Mouse (Mus musculus) layer of hippocampus, postnatal 14 days (tissue): ENCODE data around the gene Spag17. TPM values are rescaled to one million over a fixed set of nuclear protein-coding genes. Genes with fewer than 3 reads are reported as not detected.

Experiments
- DNase-seq, 2 experiments: peaks; one replicate each; pipeline ENCODE4 v3.0.0; 2021 to 2022; ENCODE audit warnings: low spot score in 2 of 2, mixed read lengths in 1 of 2
- total RNA-seq, 2 experiments: library from RNA; stranded (reverse); gene quantifications; 2 replicates each; pipeline ENCODE4 v1.2.3; 2021

The Spag17 gene
- total RNA-seq, 2 experiments from 2014 or later = 0.50 to 0.62 TPM

DNA sequence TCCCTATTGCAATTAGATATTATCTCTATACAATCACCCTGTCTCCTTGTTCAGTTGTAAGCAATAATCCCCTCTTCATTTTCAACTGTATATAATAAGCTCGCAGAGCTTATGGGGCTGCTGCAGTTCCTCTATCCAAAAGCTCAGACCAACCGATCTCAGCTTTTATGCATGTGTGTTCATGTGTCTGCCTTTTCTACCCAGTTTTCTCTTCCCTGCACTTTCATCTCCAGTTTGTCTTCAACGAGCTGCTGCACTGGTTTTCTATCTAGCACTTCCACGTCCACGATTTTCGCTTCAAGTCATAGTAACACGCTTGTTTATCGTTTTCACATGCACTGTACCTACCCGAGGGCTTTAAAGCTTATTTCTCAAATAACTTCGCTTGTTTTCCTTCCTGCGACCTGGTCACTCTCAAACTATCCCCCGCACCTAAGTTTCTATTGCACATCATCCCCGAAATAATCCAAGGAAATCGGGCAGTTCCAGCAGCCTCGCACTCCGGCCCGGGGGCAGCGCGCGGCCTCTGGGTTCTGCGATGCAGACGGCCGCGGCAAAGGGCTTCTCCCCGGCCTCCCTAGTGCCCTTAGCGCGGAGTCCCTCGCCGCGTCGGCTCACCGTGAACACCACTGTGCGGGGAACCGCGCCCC, 276.6 kb downstream of the Spag17 start:
- DNase-seq = peak in 1 of 2 experiments; percentile 16

DNA sequence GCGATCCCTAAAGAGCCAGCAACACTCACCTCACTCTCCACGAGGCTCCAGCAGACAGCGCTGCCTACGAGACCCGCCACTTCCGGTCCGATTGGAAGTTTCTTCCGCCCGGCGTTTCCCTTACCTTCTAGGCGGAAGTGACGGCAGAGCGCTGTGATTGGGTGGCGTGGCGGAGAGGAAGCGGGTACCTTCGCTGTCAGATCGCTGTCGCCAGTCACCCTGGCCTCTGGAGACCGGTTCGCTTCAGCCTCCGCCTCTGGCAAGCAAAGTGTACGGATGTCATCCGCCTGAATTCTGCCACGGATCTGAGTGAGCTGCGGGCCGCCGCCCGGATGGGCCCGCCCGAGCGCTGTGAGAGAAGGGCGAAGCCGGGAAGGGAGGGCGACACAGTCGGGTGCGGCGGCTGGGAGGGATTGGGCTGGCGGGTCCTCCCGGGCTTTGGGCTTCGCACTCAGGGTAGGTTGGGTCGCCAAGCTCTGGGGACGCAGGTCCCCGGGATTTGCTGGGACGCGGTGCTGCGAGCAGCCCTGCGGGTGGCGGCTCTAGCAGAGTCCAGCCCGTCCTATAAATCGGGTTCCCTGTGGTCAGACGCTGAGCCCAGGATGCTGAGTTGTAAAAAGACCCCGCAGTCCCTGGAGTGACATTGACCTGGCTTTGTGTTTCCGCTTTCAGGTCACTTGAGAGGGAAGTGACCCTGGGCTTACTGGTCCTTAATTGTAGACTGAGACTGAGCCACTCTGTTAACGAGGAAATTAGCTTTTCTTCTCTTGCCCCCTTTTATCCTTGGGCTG, 277.3 kb downstream of the Spag17 start, which contains the start of the genes Gdap2 and Wdr3:
Gene Gdap2 (plus strand): TSS at position 67 of the 791 bp plus-strand sequence.
Gene Wdr3 (minus strand): TSS at position 93 of the 791 bp plus-strand sequence.
- DNase-seq = peak; percentile 92 to 96

DNA sequence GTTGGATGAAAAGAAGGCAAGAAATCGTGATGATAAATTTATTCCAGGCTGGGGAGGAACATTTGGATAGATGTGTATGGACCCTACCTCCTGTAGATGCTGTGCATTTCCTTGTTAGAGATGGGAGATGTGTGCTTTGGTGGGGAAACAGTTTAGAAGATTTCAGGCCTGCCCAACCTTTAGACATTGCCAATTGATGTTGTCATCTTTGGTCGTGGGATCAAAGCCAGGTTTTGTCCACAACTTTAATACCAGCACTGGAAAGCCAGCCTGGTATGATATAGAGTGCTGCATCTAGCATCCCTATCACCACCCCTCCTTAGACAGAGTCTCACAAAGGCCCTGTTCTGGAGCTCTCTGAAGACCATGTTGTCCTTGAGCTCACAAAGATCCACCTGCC, 278.4 kb downstream of the Spag17 start:
- no peak for DNase-seq

DNA sequence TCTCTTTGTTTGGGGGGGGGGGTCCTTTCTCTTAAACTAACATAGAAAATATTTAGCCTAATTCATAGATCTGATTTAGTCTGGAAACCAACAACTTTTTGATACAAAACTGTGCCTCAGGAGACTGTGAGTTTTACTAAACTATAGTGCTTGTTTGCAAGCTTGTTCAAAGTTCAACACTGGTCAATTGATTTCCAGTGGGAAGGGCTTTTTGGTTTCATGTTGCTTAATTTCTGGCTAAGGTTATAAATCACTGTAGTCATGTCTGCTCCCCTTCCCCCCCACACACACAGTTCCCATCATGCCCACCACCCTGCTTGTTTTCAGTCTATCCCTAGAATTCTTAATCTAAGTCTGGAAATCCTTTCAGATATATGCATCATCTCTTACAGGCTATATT, 279.8 kb downstream of the Spag17 start:
- no peak for DNase-seq

DNA sequence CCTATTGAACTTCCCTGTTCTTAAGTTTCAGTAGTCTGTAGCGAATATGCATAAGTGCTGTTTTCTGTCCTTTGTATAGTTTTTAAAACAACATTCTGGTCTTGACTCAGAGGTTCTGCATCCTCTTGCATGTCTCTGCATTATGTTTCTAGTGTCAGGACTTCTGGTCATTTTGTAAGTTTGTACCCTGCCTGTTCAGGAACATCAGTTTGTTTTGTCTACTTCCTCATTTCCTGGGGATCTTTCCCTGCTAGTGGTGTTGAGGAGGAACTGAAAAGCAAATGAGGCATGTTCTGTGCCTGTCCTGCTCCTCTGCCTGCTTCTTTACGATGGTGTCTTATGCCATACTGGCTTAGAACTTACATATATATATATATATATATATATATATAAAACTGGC, 290.8 kb downstream of the Spag17 start:
- no peak for DNase-seq

DNA sequence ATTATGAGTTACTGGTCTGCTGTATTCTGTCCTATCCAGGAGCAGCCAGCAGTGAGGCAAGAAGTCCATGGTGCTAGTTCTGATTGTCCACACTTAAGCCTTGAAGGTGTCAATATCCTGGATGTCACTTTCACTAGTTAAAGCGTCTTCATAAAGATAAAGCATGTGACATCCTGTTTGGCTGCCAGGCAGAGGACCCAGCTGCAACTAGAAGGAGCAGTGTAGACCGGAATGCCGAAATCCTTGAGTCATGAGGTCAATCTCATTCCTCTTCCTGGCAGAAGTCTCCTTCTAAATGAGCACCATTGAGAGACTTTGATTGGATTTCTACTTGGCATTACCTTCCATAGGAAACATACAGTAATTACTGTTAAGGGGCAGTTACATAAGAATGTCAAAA, 295.3 kb downstream of the Spag17 start:
- no peak for DNase-seq

DNA sequence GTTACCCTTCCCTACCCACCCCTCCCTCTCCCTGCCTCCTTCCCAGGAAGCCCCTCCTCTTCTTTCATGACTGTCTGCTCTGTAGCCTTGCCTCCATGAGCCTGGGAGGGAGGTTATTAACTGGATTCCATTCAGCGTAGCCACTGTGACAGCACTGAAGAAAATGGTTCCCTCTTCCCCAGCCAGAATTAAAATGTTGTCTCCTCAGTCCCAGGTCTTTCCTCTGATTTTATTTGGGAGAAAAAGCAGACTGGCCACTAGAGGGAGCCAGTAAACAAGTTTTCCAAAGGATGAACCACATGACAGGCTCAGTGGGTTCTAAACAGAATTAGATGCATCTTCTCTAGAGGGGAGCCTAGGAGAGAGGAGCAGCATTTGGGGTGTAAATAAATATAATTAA, 304.2 kb downstream of the Spag17 start:
- DNase-seq = peak; percentile 66 to 87

DNA sequence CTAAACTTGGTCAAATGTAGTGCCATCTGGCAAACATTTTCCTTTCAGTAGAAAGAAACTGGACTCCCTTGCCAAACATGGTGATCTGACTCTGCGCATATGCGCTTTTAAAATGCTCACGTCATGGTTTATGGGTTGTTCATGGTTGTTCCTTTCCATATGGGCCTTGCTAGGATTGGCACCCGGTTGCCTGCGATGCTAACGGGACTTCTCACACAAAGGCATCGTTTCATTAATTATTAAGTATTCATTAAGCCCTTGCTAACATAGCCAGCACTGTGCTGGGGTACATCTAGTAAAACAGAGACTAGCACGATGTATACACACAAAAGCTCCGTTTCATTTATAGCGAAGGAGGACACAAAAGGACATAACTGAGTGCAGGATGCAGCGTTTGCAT, 304.7 kb downstream of the Spag17 start:
- no peak for DNase-seq
